Mouse (Mus musculus) testis, adult 2 months (tissue): ENCODE measurements around the gene Tcte1.
A peak's percentile ranks its signal among the peaks of the same experiment; 100 is the strongest.

Experiments used
- CTCF ChIP-seq: fragments of 200-500 bp; IDR thresholded peaks from 2 replicates; pipeline ENCODE4 v1.5.1; 2012; ENCODE audit warnings: low read depth, mild to moderate bottlenecking, inconsistent platforms, low read length, moderate library complexity; ENCODE audit not compliant: control insufficient read depth, insufficient read depth, insufficient replicate concordance
- POLR2A ChIP-seq: fragments of 200-500 bp; IDR thresholded peaks from 2 replicates; pipeline ENCODE4 v1.6.1; 2012; ENCODE audit warnings: low read depth, mild to moderate bottlenecking, inconsistent platforms, low read length, moderate library complexity; ENCODE audit not compliant: control insufficient read depth

DNA sequence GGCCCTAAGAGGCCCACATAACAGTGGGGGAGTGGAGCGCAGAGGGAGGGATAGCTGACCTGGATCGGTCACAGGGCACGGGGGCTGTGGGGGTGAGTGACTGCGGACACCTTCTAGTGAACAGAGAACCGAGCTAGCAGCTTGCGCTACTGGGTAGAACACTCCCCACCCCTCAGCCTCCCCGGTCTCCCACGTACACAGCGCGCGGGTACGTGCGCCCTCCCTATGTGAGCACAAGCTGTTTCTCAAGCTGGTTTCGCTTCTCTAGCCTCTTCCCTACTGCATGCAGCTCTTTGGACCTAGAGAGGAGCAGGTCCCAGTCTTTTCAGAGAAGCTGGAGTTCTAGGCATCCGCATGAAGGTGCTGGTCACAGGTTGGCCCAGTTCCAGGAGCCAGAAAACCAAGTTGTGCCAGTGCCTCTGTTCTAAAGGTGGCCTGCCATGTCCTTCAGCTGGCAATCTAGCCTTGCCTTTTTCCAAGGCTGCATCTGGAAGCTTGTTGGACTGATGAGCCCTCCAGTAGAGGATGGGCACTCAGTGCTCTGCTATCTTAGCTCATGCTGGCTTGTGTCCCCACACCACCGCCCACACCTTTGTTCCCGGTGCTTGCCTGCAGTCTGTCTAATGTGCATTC lies 51.0 kb downstream of the Tcte1 start:
- TF ChIP-seq CTCF (no peak), POLR2A (peak; percentile 24; the same call in 1 of the 2 replicates)
